In the genomic region with DNA sequence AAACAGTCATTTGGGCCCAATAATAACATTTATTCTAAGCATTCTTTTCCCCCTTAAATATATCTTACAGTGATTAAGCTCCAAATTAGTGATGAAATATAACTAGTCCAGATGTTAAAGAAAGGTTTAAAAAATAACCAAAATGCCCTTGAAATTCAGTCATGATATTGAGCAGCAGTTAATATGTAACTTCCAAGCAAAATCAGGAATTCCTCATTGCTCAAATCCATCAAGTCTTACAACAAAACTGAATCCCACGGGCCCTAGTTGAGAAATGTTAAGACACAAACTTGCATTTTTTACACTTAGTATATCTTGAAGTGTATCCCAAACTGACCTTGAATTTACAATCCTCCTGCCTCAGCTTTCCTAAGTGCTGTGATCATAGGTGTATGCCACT, we compare ENCODE assay signal across 27 mouse cellular contexts. TPM values are rescaled to one million over a fixed set of nuclear protein-coding genes. Genes with fewer than 3 reads are reported as not detected.
DNase-seq lines count a peak whose midpoint lies in the region; ATAC-seq and TF ChIP-seq lines count a peak whose summit lies in the region.
"Had no signal": no experiment of that assay in that cellular context is flagged by ENCODE, and none has a peak within 500 bp of the region (broad histone marks: within the 10 kb centered on the region; RNA-seq: fewer than 3 reads in every experiment).

No protein-coding gene starts in this region.

- no peak for TF ChIP-seq CTCF in kidney, adult 2 months (conservative IDR thresholded peaks at IDR 0.05; ENCODE audit: insufficient read depth, insufficient read length, low read depth, low read length)
- TF ChIP-seq CTCF in liver, postnatal 0 days (IDR thresholded peaks at IDR 0.05; ENCODE audit: low read depth): no peak

- no peaks in the 10 kb centered on the region for H3K9me3 ChIP-seq in kidney, embryonic 16.5 days (ENCODE audit: low read length)
- no peaks in the 10 kb centered on the region for H3K9me3 ChIP-seq in liver, postnatal 0 days (ENCODE audit: low read length)
- H3K9me3 ChIP-seq in liver, embryonic 11.5 days (ENCODE audit: control insufficient read depth, low read length): no peaks in the 10 kb centered on the region
- H3K9me3 ChIP-seq: embryonic facial prominence, embryonic 13.5 days; embryonic facial prominence, embryonic 15.5 days; forebrain, embryonic 10.5 days; forebrain, embryonic 12.5 days; G1E had no signal

- no peaks in the 10 kb centered on the region for H3K27me3 ChIP-seq in kidney, adult 2 months (replicated peaks; ENCODE audit: control insufficient read depth, insufficient read depth, low read length)
- H3K27me3 ChIP-seq in kidney, embryonic 16.5 days (ENCODE audit: insufficient read depth, low read length): no peaks in the 10 kb centered on the region
- H3K27me3 ChIP-seq in liver, postnatal 0 days (ENCODE audit: insufficient read depth, low read length): no peaks in the 10 kb centered on the region
- no peaks in the 10 kb centered on the region for H3K27me3 ChIP-seq in liver, embryonic 11.5 days (replicated peaks; ENCODE audit: control insufficient read depth, insufficient read depth, low read length)
- H3K27me3 ChIP-seq: CH12.LX; embryonic facial prominence, embryonic 13.5 days; embryonic facial prominence, embryonic 15.5 days; forebrain, embryonic 12.5 days; Patski had no signal

- TF ChIP-seq EP300 in liver, postnatal 0 days (IDR thresholded peaks at IDR 0.05; ENCODE audit: low read depth): no peak

- ATAC-seq in kidney, embryonic 16.5 days (ENCODE audit: low FRiP score, low TSS enrichment): no peak
- ATAC-seq in liver, postnatal 0 days: no peak
- ATAC-seq in liver, embryonic 11.5 days (replicated peaks; ENCODE audit: low FRiP score): no peak
- ATAC-seq: activated CD4-positive, CD25-positive, alpha-beta regulatory T cell, adult 4 months; CD4-positive, CD25-positive, alpha-beta regulatory T cell, adult 4 months; forebrain, embryonic 14.5 days; forebrain, embryonic 16.5 days; Patski had no signal

- peak; percentile 52 for DNase-seq in kidney, adult 2 months
- no peak for DNase-seq in liver, postnatal 0 days
- no peak for DNase-seq in liver, embryonic 11.5 days (ENCODE audit: low spot score)
- no peak for DNase-seq in cerebellum, adult 9-10 months
- DNase-seq: adrenal gland, adult 2 months; adrenal gland, postnatal 10 days; adrenal gland, postnatal 25 days; B cell, adult 2 months; cerebellum, adult 11-12 months; cerebellum, adult 2 months; cerebellum, adult 9-11 months; cerebellum, postnatal 14 days; cerebellum, postnatal 36 days; embryo, embryonic 11 days had no signal

- H3K4me3 ChIP-seq in kidney, adult 2 months (ENCODE audit: insufficient read depth, low read depth, low read length): no peak overlapping the region
- H3K4me3 ChIP-seq in kidney, embryonic 16.5 days (ENCODE audit: low read length): no peak overlapping the region
- no peak overlapping the region for H3K4me3 ChIP-seq in liver, postnatal 0 days (ENCODE audit: low read depth, low read length)
- no peak overlapping the region for H3K4me3 ChIP-seq in liver, embryonic 11.5 days (ENCODE audit: low read depth, low read length)
- H3K4me3 ChIP-seq: embryonic facial prominence, embryonic 13.5 days; embryonic facial prominence, embryonic 15.5 days; erythroblast, embryonic 14.5 days; forebrain, embryonic 10.5 days; forebrain, embryonic 12.5 days had no signal

- peak overlapping the region; percentile 96 for H3K27ac ChIP-seq in kidney, adult 2 months (ENCODE audit: insufficient read depth, low read depth, low read length)
- no peak overlapping the region; the same call in 1 of the 2 replicates for H3K27ac ChIP-seq in kidney, embryonic 16.5 days (ENCODE audit: low read length)
- 0 out of 2 replicates have a peak overlapping the region, but pooled peaks have one; percentile 31 for H3K27ac ChIP-seq in liver, postnatal 0 days (ENCODE audit: low read depth)
- no peak overlapping the region for H3K27ac ChIP-seq in liver, embryonic 11.5 days (ENCODE audit: low read depth, low read length)
- H3K27ac ChIP-seq: embryonic facial prominence, embryonic 13.5 days; embryonic facial prominence, embryonic 15.5 days; forebrain, embryonic 10.5 days; forebrain, embryonic 12.5 days had no signal

- no peak overlapping the region for H3K9ac ChIP-seq in kidney, embryonic 16.5 days (replicated peaks; ENCODE audit: low read length)
- no peak overlapping the region for H3K9ac ChIP-seq in liver, postnatal 0 days (replicated peaks)
- no peak overlapping the region for H3K9ac ChIP-seq in liver, embryonic 11.5 days (ENCODE audit: low read depth, low read length)
- H3K9ac ChIP-seq: embryonic facial prominence, embryonic 13.5 days; embryonic facial prominence, embryonic 15.5 days; forebrain, embryonic 12.5 days had no signal

- peaks cover 29% of the 10 kb centered on the region for H3K4me1 ChIP-seq in kidney, adult 2 months (ENCODE audit: control insufficient read depth, insufficient read depth, low read length)
- H3K4me1 ChIP-seq in kidney, embryonic 16.5 days (ENCODE audit: insufficient read depth, low read length): peaks cover 13% of the 10 kb centered on the region
- peaks cover 16% of the 10 kb centered on the region for H3K4me1 ChIP-seq in liver, postnatal 0 days (ENCODE audit: insufficient read depth)
- 0 out of 2 replicates have a peak, but pooled peaks cover 3% of the 10 kb centered on the region for H3K4me1 ChIP-seq in liver, embryonic 11.5 days (replicated peaks; ENCODE audit: control insufficient read depth, insufficient read depth, low read length)
- H3K4me1 ChIP-seq: embryonic facial prominence, embryonic 13.5 days; embryonic facial prominence, embryonic 15.5 days had no signal

- no peak overlapping the region for H3K4me2 ChIP-seq in kidney, embryonic 16.5 days (replicated peaks; ENCODE audit: low read depth, low read length)
- H3K4me2 ChIP-seq in liver, postnatal 0 days (ENCODE audit: low read depth, low read length): no peak overlapping the region
- H3K4me2 ChIP-seq in liver, embryonic 11.5 days: no peak overlapping the region
- H3K4me2 ChIP-seq: embryonic facial prominence, embryonic 13.5 days; embryonic facial prominence, embryonic 15.5 days; forebrain, embryonic 12.5 days had no signal

- peaks cover 16% of the 10 kb centered on the region for H3K36me3 ChIP-seq in kidney, adult 2 months (ENCODE audit: control insufficient read depth, insufficient read depth, low read length)
- peaks cover 18% of the 10 kb centered on the region for H3K36me3 ChIP-seq in kidney, embryonic 16.5 days (ENCODE audit: insufficient read depth, low read length)
- H3K36me3 ChIP-seq in liver, postnatal 0 days (replicated peaks; ENCODE audit: insufficient read depth, low read length): peaks cover 23% of the 10 kb centered on the region
- peaks cover 14% of the 10 kb centered on the region for H3K36me3 ChIP-seq in liver, embryonic 11.5 days (ENCODE audit: control insufficient read depth, insufficient read depth, low read length)

- TF ChIP-seq POLR2A in kidney, adult 2 months (IDR thresholded peaks at IDR 0.05; ENCODE audit: low read depth, low read length): no peak

- WGBS in kidney, adult 2 months: 44% methylated on average over 1 of the region's 1 CpGs
- WGBS in kidney, embryonic 16.5 days: 80% methylated on average over 1 of the region's 1 CpGs
- 52% methylated on average over 1 of the region's 1 CpGs for WGBS in liver, postnatal 0 days (ENCODE audit: insufficient replicate concordance)
- WGBS in liver, embryonic 11.5 days: 85% methylated on average over 1 of the region's 1 CpGs

RNA-seq across cellular contexts. Expression of gene Nit2, which starts 3.4 kb away (rescaled TPM):
- 75.3 and 83.7 TPM in 2 replicates for polyA plus RNA-seq in kidney, adult 2 months (2012; rRNA removed)
- polyA plus RNA-seq in kidney, embryonic 16.5 days (2015; fragmentation: Nextera tagmentation; extraction: Ambion mirVana): 110 and 115 TPM in 2 replicates
- 69.3 and 74.2 TPM in 2 replicates for polyA plus RNA-seq in liver, postnatal 0 days (2015; fragmentation: Nextera tagmentation; extraction: Ambion mirVana)
- polyA plus RNA-seq in liver, embryonic 11.5 days (2014; fragmentation: Nextera tagmentation; extraction: Ambion mirVana): 65.9 and 72.1 TPM in 2 replicates

RNA-seq across cellular contexts. Expression of gene Tomm70a, which starts 42.2 kb away (rescaled TPM):
- polyA plus RNA-seq in kidney, adult 2 months (2012; rRNA removed): 10.6 and 12.5 TPM in 2 replicates
- polyA plus RNA-seq in kidney, embryonic 16.5 days (2015; fragmentation: Nextera tagmentation; extraction: Ambion mirVana): 39.2 and 44.4 TPM in 2 replicates
- polyA plus RNA-seq in liver, postnatal 0 days (2015; fragmentation: Nextera tagmentation; extraction: Ambion mirVana): 27.6 and 29.9 TPM in 2 replicates
- polyA plus RNA-seq in liver, embryonic 11.5 days (2014; fragmentation: Nextera tagmentation; extraction: Ambion mirVana): 66.9 and 76.4 TPM in 2 replicates

Comparison
In these comparisons a context has a peak if more than half of its experiments do, and no peak if none do; other contexts are left out.
1. H3K27ac ChIP-seq: peak in kidney, adult 2 months (single experiment) and liver, postnatal 0 days (single experiment); none in kidney, embryonic 16.5 days (single experiment) and liver, embryonic 11.5 days (single experiment).